Mouse (Mus musculus) bone marrow, adult 2 months (tissue): ENCODE data around the gene Lmcd1. TPM values are rescaled to one million over a fixed set of nuclear protein-coding genes. Genes with fewer than 3 reads are reported as not detected.

Experiments
- H3K27ac ChIP-seq: fragments of 200-500 bp; 2 replicates; pipeline ENCODE4 v1.5.1; 2012; ENCODE audit warnings: low read depth, mild to moderate bottlenecking, control low read depth, inconsistent platforms, low read length; ENCODE audit not compliant: control insufficient read depth, poor library complexity, insufficient read depth
- H3K4me1 ChIP-seq: fragments of 200-500 bp; 2 replicates; pipeline ENCODE4 v1.6.1; 2011; ENCODE audit warnings: low read length; ENCODE audit not compliant: control insufficient read depth, insufficient read depth
- H3K4me3 ChIP-seq: fragments of 200-500 bp; replicated peaks from 2 replicates; pipeline ENCODE3; 2011; ENCODE audit warnings: mild to moderate bottlenecking, low read depth, low read length, control low read depth; ENCODE audit not compliant: control insufficient read depth
- CTCF ChIP-seq: fragments of 200-500 bp; IDR thresholded peaks from 2 replicates; pipeline ENCODE4 v1.5.1; 2011; ENCODE audit warnings: low read length, control low read depth; ENCODE audit not compliant: control insufficient read depth, insufficient read depth
- POLR2A ChIP-seq: fragments of 200-500 bp; IDR thresholded peaks from 2 replicates; pipeline ENCODE4 v1.6.1; 2011; ENCODE audit warnings: low read depth, mild to moderate bottlenecking, control low read depth, low read length, borderline replicate concordance; ENCODE audit not compliant: control insufficient read depth
- WGBS: fragments of 180-500 bp; shearing (Covaris S2); methylation state at CpG from one replicate; pipeline ENCODE4 v1.1.7; 2018; 5-methylcytosine and 5-hydroxymethylcytosine counted together
- polyA plus RNA-seq: library from polyadenylated mRNA; stranded (reverse); fragments of >200 nt; gene quantifications from 2 replicates; pipeline ENCODE4 v1.2.4, GENCODE M21; 2011; ENCODE audit warnings: low replicate concordance; ENCODE audit not compliant: missing spikeins, insufficient read depth, insufficient read length

Gene Lmcd1
- polyA plus RNA-seq, 1 experiment, result not detected

GRCm38 (mm10) chr6:112319449-112319848, 45.9 kb downstream of the Lmcd1 start:
- H3K4me1 ChIP-seq, result no peaks in the 10 kb centered on the region
- H3K4me3 ChIP-seq, result no peak overlapping the region
- H3K27ac ChIP-seq, result no peak overlapping the region
- no peak for TF ChIP-seq POLR2A
- no peak for TF ChIP-seq CTCF
- WGBS, result 75% methylated on average over 4 of the region's 4 CpGs

GRCm38 (mm10) chr6:112320679-112321078, 47.1 kb downstream of the Lmcd1 start:
- 67% methylated on average over 5 of the region's 5 CpGs for WGBS

GRCm38 (mm10) chr6:112322916-112323315, 49.4 kb downstream of the Lmcd1 start:
- Histone ChIP-seq H3K4me3 (no peak overlapping the region), H3K4me1 (no peaks in the 10 kb centered on the region), H3K27ac (no peak overlapping the region)
- WGBS, result 71% methylated on average over 5 of the region's 5 CpGs
- TF ChIP-seq CTCF, result no peak
- no peak for TF ChIP-seq POLR2A

More at GRCm38 (mm10) chr6:112320679-112321078, 47.1 kb downstream of the Lmcd1 start:
- no peak overlapping the region for H3K27ac ChIP-seq
- H3K4me3 ChIP-seq, result no peak overlapping the region
- H3K4me1 ChIP-seq, result no peaks in the 10 kb centered on the region
- TF ChIP-seq CTCF (no peak), POLR2A (no peak)

GRCm38 (mm10) chr6:112325213-112325612, 51.7 kb downstream of the Lmcd1 start:
- H3K4me1 ChIP-seq, result no peaks in the 10 kb centered on the region
- no peak overlapping the region for H3K4me3 ChIP-seq
- no peak overlapping the region for H3K27ac ChIP-seq
- TF ChIP-seq CTCF (no peak), POLR2A (no peak)
- 87% methylated on average over 3 of the region's 3 CpGs for WGBS

GRCm38 (mm10) chr6:112327793-112328192, 54.2 kb downstream of the Lmcd1 start:
- TF ChIP-seq CTCF (no peak), POLR2A (no peak)
- 53% methylated on average over 5 of the region's 5 CpGs for WGBS
- Histone ChIP-seq H3K4me1 (no peaks in the 10 kb centered on the region), H3K27ac (no peak overlapping the region), H3K4me3 (no peak overlapping the region)

GRCm38 (mm10) chr6:112330520-112331222, 57.1 kb downstream of the Lmcd1 start:
- TF ChIP-seq CTCF (no peak), POLR2A (no peak)
- Histone ChIP-seq H3K27ac (no peak overlapping the region), H3K4me3 (no peak overlapping the region), H3K4me1 (no peaks in the 10 kb centered on the region)
- 83% methylated on average over 5 of the region's 5 CpGs for WGBS

- Histone ChIP-seq H3K27ac (no peak overlapping the region), H3K4me3 (no peak overlapping the region), H3K4me1 (no peaks in the 10 kb centered on the region)
- 86% methylated on average over 6 of the region's 6 CpGs for WGBS
- TF ChIP-seq POLR2A, result no peak
- no peak for TF ChIP-seq CTCF
Observed at GRCm38 (mm10) chr6:112331223-112331598, 57.7 kb downstream of the Lmcd1 start.

- no peak overlapping the region for H3K27ac ChIP-seq
- 9% methylated on average over 5 of the region's 5 CpGs for WGBS
- H3K4me1 ChIP-seq, result no peaks in the 10 kb centered on the region
- H3K4me3 ChIP-seq, result no peak overlapping the region
- TF ChIP-seq CTCF (no peak), POLR2A (no peak)
Observed at GRCm38 (mm10) chr6:112333930-112334329, 60.4 kb downstream of the Lmcd1 start.

- TF ChIP-seq CTCF (no peak), POLR2A (no peak)
- H3K4me3 ChIP-seq, result no peak overlapping the region
Observed at GRCm38 (mm10) chr6:112337667-112338066, 64.1 kb downstream of the Lmcd1 start.

More at GRCm38 (mm10) chr6:112337667-112338066, 64.1 kb downstream of the Lmcd1 start:
- 82% methylated on average over 6 of the region's 6 CpGs for WGBS
- Histone ChIP-seq H3K4me1 (no peaks in the 10 kb centered on the region), H3K27ac (no peak overlapping the region)
